Mouse (Mus musculus) heart, adult 2 months (tissue): ENCODE data around the gene Gm10944.

Source experiments
- EP300 ChIP-seq: fragments of 200-500 bp; IDR thresholded peaks from 2 replicates; pipeline ENCODE4 v1.6.1; 2011; ENCODE audit warnings: low read depth, low read length, control low read depth; ENCODE audit not compliant: insufficient read depth
- POLR2A ChIP-seq: fragments of 200-500 bp; IDR thresholded peaks from 2 replicates; pipeline ENCODE4 v1.6.1; 2011; ENCODE audit warnings: mild to moderate bottlenecking, low read depth, low read length, control low read depth; ENCODE audit not compliant: insufficient read depth

DNA sequence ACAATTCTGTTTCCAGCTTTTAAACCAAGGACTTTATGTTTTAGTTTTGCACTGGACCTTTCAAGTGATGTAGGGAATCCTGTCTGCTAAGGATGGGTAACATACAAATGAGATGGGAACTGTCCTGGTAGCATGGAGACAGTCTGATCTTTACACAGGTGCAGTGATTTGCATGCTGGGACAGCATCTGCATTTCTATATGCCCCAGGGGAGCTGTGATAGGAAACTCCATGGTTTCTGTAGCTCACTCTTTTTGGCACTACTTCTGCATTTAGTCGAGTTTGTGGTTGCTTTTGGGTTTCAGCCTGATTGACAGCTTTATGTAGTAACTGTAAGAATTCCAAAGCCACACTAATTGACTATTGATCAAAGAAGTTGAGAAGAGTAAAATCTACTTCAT, 19.8 kb downstream of the Gm10944 start:
- TF ChIP-seq EP300 (no peak), POLR2A (no peak)
